Mouse (Mus musculus) megakaryocyte, embryonic 14.5 days (primary cell): ENCODE measurements around the gene Asic2.

ENCODE experiments used
- FLI1 ChIP-seq: IDR thresholded peaks from 2 replicates; pipeline ENCODE4 v1.6.1; 2012; ENCODE audit warnings: low read length, inconsistent platforms, mixed read lengths
- GATA1 ChIP-seq: IDR thresholded peaks from 3 replicates; pipeline ENCODE4 v1.6.1; 2012; ENCODE audit warnings: mixed read lengths, low read length, inconsistent platforms, borderline replicate concordance

GRCm38 (mm10) chr11:81670436-81670835, 297.8 kb downstream of the Asic2 start:
- TF ChIP-seq GATA1 = no peak
- TF ChIP-seq FLI1 = no peak
